Mouse (Mus musculus) heart, postnatal 0 days (tissue): ENCODE data around the gene Mob3b.

Experiments
- CTCF ChIP-seq: IDR thresholded peaks from 2 replicates; pipeline ENCODE4 v1.5.1; 2016; ENCODE audit warnings: antibody characterized with exemption, control low read depth, low read depth
- EP300 ChIP-seq: IDR thresholded peaks from 2 replicates; pipeline ENCODE4 v1.6.1; 2016; ENCODE audit warnings: antibody characterized with exemption, low read depth

DNA sequence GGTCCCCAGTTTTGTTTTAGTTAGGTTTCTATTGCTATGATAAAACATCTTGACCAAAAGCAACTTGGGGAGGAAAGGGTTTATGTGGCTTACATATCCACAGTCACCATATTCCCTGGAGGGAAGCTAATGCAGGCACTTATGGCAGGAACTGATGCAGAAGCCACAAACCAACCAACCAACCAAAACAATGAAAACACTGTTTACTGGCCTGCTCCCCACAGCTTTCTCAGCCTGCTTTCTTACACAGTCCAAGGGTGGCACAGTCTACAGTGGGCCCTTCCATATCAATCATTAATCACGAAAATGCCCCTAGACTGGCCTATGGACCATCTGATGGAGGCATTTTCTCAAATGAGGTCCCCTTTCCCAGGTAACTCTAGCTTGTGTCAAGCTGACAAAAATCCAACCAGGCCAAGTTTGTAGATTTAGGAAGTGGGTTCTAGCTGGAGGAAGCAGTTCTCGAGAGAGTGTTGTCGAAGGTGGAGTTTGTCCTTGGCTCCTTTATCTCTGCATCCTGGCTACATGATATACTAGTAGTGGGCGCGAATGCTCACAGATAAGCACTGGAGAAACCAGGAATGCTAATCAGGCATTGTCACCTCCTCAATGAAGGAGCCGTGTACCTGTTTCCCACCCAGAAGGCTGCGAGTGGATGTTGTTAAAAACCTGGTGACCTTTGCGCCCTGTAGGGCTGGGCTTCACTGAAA is 30.5 kb upstream of the Mob3b start:
- TF ChIP-seq CTCF (no peak), EP300 (no peak)
